Comparison of ENCODE assay signal across 9 mouse cellular contexts in the genomic region with DNA sequence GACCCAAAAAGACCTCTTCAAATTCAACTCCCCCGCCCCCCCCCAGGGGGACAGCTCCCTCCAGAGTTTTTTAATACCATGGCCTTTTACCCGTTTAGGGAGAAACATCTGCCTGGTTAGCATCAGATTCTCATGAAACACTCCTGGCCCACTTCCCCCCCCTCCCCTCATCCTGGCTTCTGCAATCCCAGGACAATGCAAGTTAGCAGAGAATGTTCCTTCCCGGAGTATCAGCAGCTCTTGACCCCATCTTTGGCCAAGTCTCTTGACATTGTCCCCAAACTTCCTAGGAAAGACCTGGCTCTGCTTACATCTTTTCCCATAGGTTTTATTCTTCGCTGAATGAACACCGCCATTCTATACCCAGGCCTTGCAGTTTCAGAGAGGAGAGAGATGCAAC. TPM values are rescaled to one million over a fixed set of nuclear protein-coding genes. Genes with fewer than 3 reads are reported as not detected.
DNase-seq lines count a peak whose midpoint lies in the region; ATAC-seq and TF ChIP-seq lines count a peak whose summit lies in the region.
"Had no signal": no experiment of that assay in that cellular context is flagged by ENCODE, and none has a peak within 500 bp of the region (broad histone marks: within the 10 kb centered on the region; RNA-seq: fewer than 3 reads in every experiment).

No protein-coding gene starts in this region.

- no peaks in the 10 kb centered on the region for H3K9me3 ChIP-seq in hindbrain, embryonic 13.5 days
- no peaks in the 10 kb centered on the region for H3K9me3 ChIP-seq in midbrain, embryonic 13.5 days

- TF ChIP-seq CTCF in kidney, adult 2 months (conservative IDR thresholded peaks at IDR 0.05; ENCODE audit: insufficient read depth, insufficient read length, low read depth, low read length), result no peak

- peak overlapping the region; percentile 63; the same call in 1 of the 2 replicates for H3K4me3 ChIP-seq in kidney, adult 2 months (ENCODE audit: insufficient read depth, low read depth, low read length)
- peak overlapping the region; percentile 79 for H3K4me3 ChIP-seq in hindbrain, embryonic 13.5 days
- peak overlapping the region; percentile 87 for H3K4me3 ChIP-seq in midbrain, embryonic 13.5 days (replicated peaks)

- peak overlapping the region; percentile 98 for H3K9ac ChIP-seq in hindbrain, embryonic 13.5 days
- peak overlapping the region; percentile 97 for H3K9ac ChIP-seq in midbrain, embryonic 13.5 days (replicated peaks)

- peaks cover 7% of the 10 kb centered on the region; the same call in 1 of the 2 replicates for H3K4me1 ChIP-seq in kidney, adult 2 months (ENCODE audit: control insufficient read depth, insufficient read depth, low read length)
- H3K4me1 ChIP-seq in hindbrain, embryonic 13.5 days (replicated peaks), result peaks cover 21% of the 10 kb centered on the region
- peaks cover 18% of the 10 kb centered on the region for H3K4me1 ChIP-seq in midbrain, embryonic 13.5 days (replicated peaks)

- no peaks in the 10 kb centered on the region for H3K36me3 ChIP-seq in kidney, adult 2 months (ENCODE audit: control insufficient read depth, insufficient read depth, low read length)
- H3K36me3 ChIP-seq in hindbrain, embryonic 13.5 days, result peaks cover 44% of the 10 kb centered on the region
- peaks cover 32% of the 10 kb centered on the region for H3K36me3 ChIP-seq in midbrain, embryonic 13.5 days

- H3K4me2 ChIP-seq in hindbrain, embryonic 13.5 days, result peak overlapping the region; percentile 88
- peak overlapping the region; percentile 91 for H3K4me2 ChIP-seq in midbrain, embryonic 13.5 days (replicated peaks)

- ATAC-seq in hindbrain, embryonic 13.5 days (ENCODE audit: low FRiP score), result no peak
- no peak for ATAC-seq in midbrain, embryonic 13.5 days

- no peak overlapping the region for H3K27ac ChIP-seq in kidney, adult 2 months (ENCODE audit: insufficient read depth, low read depth, low read length)
- H3K27ac ChIP-seq in hindbrain, embryonic 13.5 days, result peak overlapping the region; percentile 95
- peak overlapping the region; percentile 94 for H3K27ac ChIP-seq in midbrain, embryonic 13.5 days

- 42% methylated on average over 5 of the region's 5 CpGs for WGBS in kidney, adult 2 months
- WGBS in hindbrain, embryonic 13.5 days, result 55% methylated on average over 5 of the region's 5 CpGs
- 50% methylated on average over 5 of the region's 5 CpGs for WGBS in midbrain, embryonic 13.5 days

- H3K27me3 ChIP-seq in kidney, adult 2 months (replicated peaks; ENCODE audit: control insufficient read depth, insufficient read depth, low read length), result no peaks in the 10 kb centered on the region
- H3K27me3 ChIP-seq in hindbrain, embryonic 13.5 days, result no peaks in the 10 kb centered on the region
- H3K27me3 ChIP-seq in midbrain, embryonic 13.5 days, result no peaks in the 10 kb centered on the region

- TF ChIP-seq POLR2A in kidney, adult 2 months (IDR thresholded peaks at IDR 0.05; ENCODE audit: low read depth, low read length), result no peak

- no peak for DNase-seq in kidney, adult 2 months
- DNase-seq in kidney, postnatal 4 days, result no peak
- peak; percentile 22 for DNase-seq in NIH3T3 (ENCODE audit: low read depth)
- DNase-seq in layer of hippocampus, postnatal 25 days (ENCODE audit: extremely low spot score in 1 of 2, low spot score in 1 of 2), result no peak
- DNase-seq in right cerebral cortex, postnatal 10 days (ENCODE audit: low spot score in 2 of 2), result no peak
- no peak for DNase-seq in spleen, postnatal 10 days (ENCODE audit: low spot score in 2 of 2)
- DNase-seq: right cerebral cortex, postnatal 25 days had no signal

RNA-seq across cellular contexts. Expression of a gene that starts 0.8 kb away (rescaled TPM):
- 2.3 and 3.0 TPM in 2 replicates for polyA plus RNA-seq in kidney, adult 2 months (2012; rRNA removed)
- polyA plus RNA-seq in hindbrain, embryonic 13.5 days (2015; fragmentation: Nextera tagmentation; extraction: Ambion mirVana), result 38.7 and 43.5 TPM in 2 replicates
- polyA plus RNA-seq in midbrain, embryonic 13.5 days (2015; fragmentation: Nextera tagmentation; extraction: Ambion mirVana), result 25.8 and 30.1 TPM in 2 replicates
- 10 to 100 TPM; 66.1 to 73.5 TPM for total RNA-seq in layer of hippocampus, postnatal 25 days (2021)

RNA-seq across cellular contexts. Expression of a gene that starts 1.0 kb away (rescaled TPM):
- polyA plus RNA-seq in kidney, adult 2 months (2012; rRNA removed), result 21.3 and 25.1 TPM in 2 replicates
- polyA plus RNA-seq in hindbrain, embryonic 13.5 days (2015; fragmentation: Nextera tagmentation; extraction: Ambion mirVana), result 5.8 and 6.0 TPM in 2 replicates
- 5.7 and 7.9 TPM in 2 replicates for polyA plus RNA-seq in midbrain, embryonic 13.5 days (2015; fragmentation: Nextera tagmentation; extraction: Ambion mirVana)
- total RNA-seq in layer of hippocampus, postnatal 25 days (2021), result 10 to 100 TPM; 33.0 to 41.3 TPM

RNA-seq across cellular contexts. Expression of a gene that starts 5.9 kb away (rescaled TPM):
- 0.14 TPM in 1 of 2 replicates, not detected in the other for polyA plus RNA-seq in kidney, adult 2 months (2012; rRNA removed)
- polyA plus RNA-seq in hindbrain, embryonic 13.5 days (2015; fragmentation: Nextera tagmentation; extraction: Ambion mirVana), result 1.4 and 1.8 TPM in 2 replicates
- 0.89 and 1.3 TPM in 2 replicates for polyA plus RNA-seq in midbrain, embryonic 13.5 days (2015; fragmentation: Nextera tagmentation; extraction: Ambion mirVana)
- total RNA-seq in layer of hippocampus, postnatal 25 days (2021), result not detected

RNA-seq across cellular contexts. Expression of a gene that starts 6.7 kb away (rescaled TPM):
- polyA plus RNA-seq in kidney, adult 2 months (2012; rRNA removed), result 25.4 and 27.5 TPM in 2 replicates
- 37.7 and 41.9 TPM in 2 replicates for polyA plus RNA-seq in hindbrain, embryonic 13.5 days (2015; fragmentation: Nextera tagmentation; extraction: Ambion mirVana)
- polyA plus RNA-seq in midbrain, embryonic 13.5 days (2015; fragmentation: Nextera tagmentation; extraction: Ambion mirVana), result 42.0 and 51.1 TPM in 2 replicates
- 10 to 100 TPM; 21.3 to 21.7 TPM for total RNA-seq in layer of hippocampus, postnatal 25 days (2021)

RNA-seq across cellular contexts. Expression of a gene that starts 7.0 kb away (rescaled TPM):
- polyA plus RNA-seq in kidney, adult 2 months (2012; rRNA removed), result 35.7 and 49.6 TPM in 2 replicates
- 7.9 and 9.2 TPM in 2 replicates for polyA plus RNA-seq in hindbrain, embryonic 13.5 days (2015; fragmentation: Nextera tagmentation; extraction: Ambion mirVana)
- polyA plus RNA-seq in midbrain, embryonic 13.5 days (2015; fragmentation: Nextera tagmentation; extraction: Ambion mirVana), result 8.6 and 8.9 TPM in 2 replicates
- 1 to 10 TPM; 7.7 to 8.2 TPM for total RNA-seq in layer of hippocampus, postnatal 25 days (2021)
